ENCODE assay signal across 15 mouse cellular contexts in genomic region chr10:99166392-99166791, GRCm38 (mm10). TPM values are rescaled to one million over a fixed set of nuclear protein-coding genes. Genes with fewer than 3 reads are reported as not detected.
DNase-seq lines count a peak whose midpoint lies in the region; ATAC-seq and TF ChIP-seq lines count a peak whose summit lies in the region.
"Had no signal": no experiment of that assay in that cellular context is flagged by ENCODE, and none has a peak within 500 bp of the region (broad histone marks: within the 10 kb centered on the region; RNA-seq: fewer than 3 reads in every experiment).

No protein-coding gene starts in this region.

- H3K27ac ChIP-seq in forebrain, postnatal 0 days (ENCODE audit: low read depth, low read length): no peak overlapping the region
- H3K27ac ChIP-seq in forebrain, embryonic 13.5 days: no peak overlapping the region
- no peak overlapping the region for H3K27ac ChIP-seq in liver, embryonic 16.5 days (ENCODE audit: low read length)
- H3K27ac ChIP-seq in lung, postnatal 0 days (ENCODE audit: low read length): no peak overlapping the region
- H3K27ac ChIP-seq: embryonic facial prominence, embryonic 15.5 days; hindbrain, embryonic 15.5 days; stomach, embryonic 15.5 days had no signal

- H3K9ac ChIP-seq in forebrain, postnatal 0 days: no peak overlapping the region
- H3K9ac ChIP-seq in forebrain, embryonic 13.5 days: no peak overlapping the region
- H3K9ac ChIP-seq in liver, embryonic 16.5 days (ENCODE audit: low read depth, low read length): no peak overlapping the region
- no peak overlapping the region for H3K9ac ChIP-seq in lung, postnatal 0 days (replicated peaks; ENCODE audit: low read depth)
- H3K9ac ChIP-seq: embryonic facial prominence, embryonic 15.5 days; hindbrain, embryonic 15.5 days; lung, embryonic 15.5 days; stomach, embryonic 15.5 days had no signal

- H3K4me3 ChIP-seq in forebrain, postnatal 0 days (ENCODE audit: low read depth, low read length): no peak overlapping the region
- H3K4me3 ChIP-seq in forebrain, embryonic 13.5 days: no peak overlapping the region
- no peak overlapping the region for H3K4me3 ChIP-seq in liver, embryonic 16.5 days (ENCODE audit: low read depth, low read length)
- H3K4me3 ChIP-seq in lung, postnatal 0 days (ENCODE audit: low read depth, low read length): no peak overlapping the region
- H3K4me3 ChIP-seq: embryonic facial prominence, embryonic 15.5 days; hindbrain, embryonic 15.5 days; lung, embryonic 15.5 days; stomach, embryonic 15.5 days had no signal

- H3K4me2 ChIP-seq in forebrain, postnatal 0 days (ENCODE audit: low read depth): no peak overlapping the region
- H3K4me2 ChIP-seq in forebrain, embryonic 13.5 days: no peak overlapping the region
- no peak overlapping the region for H3K4me2 ChIP-seq in liver, embryonic 16.5 days (ENCODE audit: low read depth, low read length)
- no peak overlapping the region for H3K4me2 ChIP-seq in lung, postnatal 0 days (replicated peaks; ENCODE audit: low read depth, low read length)
- H3K4me2 ChIP-seq: embryonic facial prominence, embryonic 15.5 days; hindbrain, embryonic 15.5 days; lung, embryonic 15.5 days; stomach, embryonic 15.5 days had no signal

- DNase-seq in forebrain, postnatal 0 days: peak; percentile 32
- no peak for DNase-seq in liver
- DNase-seq in brain, adult 2 months (ENCODE audit: low read depth, low spot score): peak; percentile 69
- peak; percentile 60 for DNase-seq in lung, postnatal 0 days (ENCODE audit: low spot score)
- DNase-seq in spleen, postnatal 14 days (ENCODE audit: low spot score in 2 of 2): no peak
- DNase-seq in adrenal gland, adult 2 months: no peak
- DNase-seq: cerebellum, adult 18-20 months; gastrocnemius, postnatal 14 days had no signal

- no peaks in the 10 kb centered on the region for H3K36me3 ChIP-seq in forebrain, postnatal 0 days (ENCODE audit: insufficient read depth)
- no peaks in the 10 kb centered on the region; the same call in 1 of the 2 replicates for H3K36me3 ChIP-seq in forebrain, embryonic 13.5 days (ENCODE audit: poor library complexity, severe bottlenecking)
- H3K36me3 ChIP-seq in liver, embryonic 16.5 days (ENCODE audit: control insufficient read depth, insufficient read depth): no peaks in the 10 kb centered on the region
- no peaks in the 10 kb centered on the region for H3K36me3 ChIP-seq in lung, postnatal 0 days (ENCODE audit: insufficient read depth, low read length)
- H3K36me3 ChIP-seq: embryonic facial prominence, embryonic 15.5 days; hindbrain, embryonic 15.5 days; stomach, embryonic 15.5 days had no signal

- H3K4me1 ChIP-seq in forebrain, postnatal 0 days (ENCODE audit: insufficient read depth): no peaks in the 10 kb centered on the region
- peaks cover 4% of the 10 kb centered on the region; the same call in 1 of the 2 replicates for H3K4me1 ChIP-seq in forebrain, embryonic 13.5 days
- peaks cover 4% of the 10 kb centered on the region for H3K4me1 ChIP-seq in liver, embryonic 16.5 days (ENCODE audit: control insufficient read depth, low read depth, low read length)
- peaks cover 6% of the 10 kb centered on the region; the same call in 1 of the 2 replicates for H3K4me1 ChIP-seq in lung, postnatal 0 days (ENCODE audit: insufficient read depth, low read depth, low read length)

- ATAC-seq in forebrain, postnatal 0 days: peak; percentile 58; the same call in 1 of the 2 replicates
- no peak; the same call in 1 of the 2 replicates for ATAC-seq in forebrain, embryonic 13.5 days
- ATAC-seq in liver, embryonic 16.5 days (ENCODE audit: low read depth): peak; percentile 33; the same call in 1 of the 2 replicates
- ATAC-seq in lung, postnatal 0 days: 0 out of 2 replicates have a peak, but pooled peaks have one; percentile 18
- ATAC-seq: activated CD4-positive, CD25-positive, alpha-beta regulatory T cell, adult 4 months had no signal

- no peak for TF ChIP-seq EP300 in lung, postnatal 0 days (IDR thresholded peaks at IDR 0.05)

- H3K9me3 ChIP-seq in forebrain, postnatal 0 days (ENCODE audit: low read length): no peaks in the 10 kb centered on the region
- H3K9me3 ChIP-seq in forebrain, embryonic 13.5 days (replicated peaks): no peaks in the 10 kb centered on the region
- no peaks in the 10 kb centered on the region for H3K9me3 ChIP-seq in liver, embryonic 16.5 days (replicated peaks; ENCODE audit: control insufficient read depth, low read length)
- no peaks in the 10 kb centered on the region for H3K9me3 ChIP-seq in lung, postnatal 0 days (ENCODE audit: low read length)
- H3K9me3 ChIP-seq: embryonic facial prominence, embryonic 15.5 days; hindbrain, embryonic 15.5 days; lung, embryonic 15.5 days; stomach, embryonic 15.5 days had no signal

- peak; percentile 58 for TF ChIP-seq CTCF in forebrain, postnatal 0 days (IDR thresholded peaks at IDR 0.05; ENCODE audit: low read depth)
- TF ChIP-seq CTCF in lung, postnatal 0 days (IDR thresholded peaks at IDR 0.05): peak; percentile 62

- H3K27me3 ChIP-seq in forebrain, postnatal 0 days (ENCODE audit: insufficient read depth, low read length): no peaks in the 10 kb centered on the region
- no peaks in the 10 kb centered on the region for H3K27me3 ChIP-seq in forebrain, embryonic 13.5 days
- H3K27me3 ChIP-seq in liver, embryonic 16.5 days (ENCODE audit: control insufficient read depth, insufficient read depth, low read depth, low read length): no peaks in the 10 kb centered on the region
- no peaks in the 10 kb centered on the region for H3K27me3 ChIP-seq in lung, postnatal 0 days (replicated peaks; ENCODE audit: insufficient read depth, low read length)
- H3K27me3 ChIP-seq: embryonic facial prominence, embryonic 15.5 days; hindbrain, embryonic 15.5 days; lung, embryonic 15.5 days; stomach, embryonic 15.5 days had no signal

- WGBS in forebrain, postnatal 0 days: 70% methylated on average over 3 of the region's 3 CpGs
- 69% methylated on average over 3 of the region's 3 CpGs for WGBS in forebrain, embryonic 13.5 days
- WGBS in liver, embryonic 16.5 days (ENCODE audit: insufficient replicate concordance): 65% methylated on average over 3 of the region's 3 CpGs
- WGBS in lung, postnatal 0 days: 49% methylated on average over 3 of the region's 3 CpGs

RNA-seq across cellular contexts. Expression of gene Phxr2, which starts 40.3 kb away (rescaled TPM):
- not detected in 2 replicates for total RNA-seq in forebrain, postnatal 0 days (2014; rRNA removed)
- polyA plus RNA-seq in forebrain, postnatal 0 days (2015; fragmentation: Nextera tagmentation; extraction: Ambion mirVana): not detected in 2 replicates
- polyA plus RNA-seq in forebrain, embryonic 13.5 days (2015; fragmentation: Nextera tagmentation; extraction: Ambion mirVana): 0.15 TPM in 1 of 2 replicates, not detected in the other
- polyA plus RNA-seq in liver, embryonic 16.5 days (2015; fragmentation: Nextera tagmentation; extraction: Ambion mirVana): not detected in 2 replicates
- not detected in 2 replicates for polyA plus RNA-seq in lung, postnatal 0 days (2015; fragmentation: Nextera tagmentation; extraction: Ambion mirVana)
- total RNA-seq in adrenal gland, adult 2 months (2021): not detected
- not detected in 2 replicates for polyA plus RNA-seq in adrenal gland, adult 2 months (2012; rRNA removed)
- total RNA-seq: gastrocnemius, postnatal 14 days had no signal
- polyA plus RNA-seq: embryonic facial prominence, embryonic 15.5 days; hindbrain, embryonic 15.5 days; lung, embryonic 15.5 days; stomach, embryonic 15.5 days had no signal

RNA-seq across cellular contexts. Expression of gene Galnt4, which starts 58.4 kb away (rescaled TPM):
- total RNA-seq in forebrain, postnatal 0 days (2014; rRNA removed): 3.7 and 5.3 TPM in 2 replicates
- 1.5 and 2.1 TPM in 2 replicates for polyA plus RNA-seq in forebrain, postnatal 0 days (2015; fragmentation: Nextera tagmentation; extraction: Ambion mirVana)
- polyA plus RNA-seq in forebrain, embryonic 13.5 days (2015; fragmentation: Nextera tagmentation; extraction: Ambion mirVana): 2.4 and 3.1 TPM in 2 replicates
- 2.8 and 3.1 TPM in 2 replicates for polyA plus RNA-seq in liver, embryonic 16.5 days (2015; fragmentation: Nextera tagmentation; extraction: Ambion mirVana)
- 8.0 and 8.9 TPM in 2 replicates for polyA plus RNA-seq in lung, postnatal 0 days (2015; fragmentation: Nextera tagmentation; extraction: Ambion mirVana)
- 1 to 10 TPM; 5.6 to 7.0 TPM for total RNA-seq in adrenal gland, adult 2 months (2021)
- polyA plus RNA-seq in adrenal gland, adult 2 months (2012; rRNA removed): 0.35 and 0.83 TPM in 2 replicates

RNA-seq across cellular contexts. Expression of gene Poc1b, which starts 59.6 kb away (rescaled TPM):
- 10.1 and 12.4 TPM in 2 replicates for total RNA-seq in forebrain, postnatal 0 days (2014; rRNA removed)
- polyA plus RNA-seq in forebrain, postnatal 0 days (2015; fragmentation: Nextera tagmentation; extraction: Ambion mirVana): 12.0 and 14.4 TPM in 2 replicates
- 16.0 and 17.3 TPM in 2 replicates for polyA plus RNA-seq in forebrain, embryonic 13.5 days (2015; fragmentation: Nextera tagmentation; extraction: Ambion mirVana)
- 4.9 and 6.8 TPM in 2 replicates for polyA plus RNA-seq in liver, embryonic 16.5 days (2015; fragmentation: Nextera tagmentation; extraction: Ambion mirVana)
- polyA plus RNA-seq in lung, postnatal 0 days (2015; fragmentation: Nextera tagmentation; extraction: Ambion mirVana): 6.1 and 6.2 TPM in 2 replicates
- 10 to 100 TPM; 13.5 to 17.0 TPM for total RNA-seq in adrenal gland, adult 2 months (2021)
- polyA plus RNA-seq in adrenal gland, adult 2 months (2012; rRNA removed): 3.7 and 3.8 TPM in 2 replicates

Comparison
In these comparisons a context has a peak if more than half of its experiments do, and no peak if none do; other contexts are left out.
1. DNase-seq: peak in forebrain, postnatal 0 days (single experiment), brain, adult 2 months (single experiment) and lung, postnatal 0 days (single experiment); none in liver (single experiment), spleen, postnatal 14 days (0 of 2) and adrenal gland, adult 2 months (single experiment).